Mouse (Mus musculus): ENCODE results near the gene 4930595M18Rik. TPM values are rescaled to one million over a fixed set of nuclear protein-coding genes. Genes with fewer than 3 reads are reported as not detected.

The 4930595M18Rik gene
- not detected in 2 replicates for polyA plus RNA-seq (2012; rRNA removed)

GRCm38 (mm10) chrX:81458021-81458420, at the start of gene 4930595M18Rik:
Gene 4930595M18Rik, minus strand, starts transcription at chrX:81458121.
- no peak for DNase-seq (ENCODE audit: low read depth)

- no peak for DNase-seq (ENCODE audit: low read depth)
These were observed 14.6 kb upstream of the 4930595M18Rik start for GRCm38 (mm10) chrX:81472500-81472899.
